Mouse (Mus musculus) B cell, adult (primary cell): ENCODE data around the gene Olfml2b. TPM values are rescaled to one million over a fixed set of nuclear protein-coding genes. Genes with fewer than 3 reads are reported as not detected.

Source experiments
- total RNA-seq: library from RNA; stranded (reverse); gene quantifications from 4 replicates; pipeline ENCODE4 v1.2.4, GENCODE M21; 2023; ENCODE audit not compliant: inconsistent age

Gene Olfml2b
- total RNA-seq, result 0.15 to 0.22 TPM in 2 of 4 replicates, not detected in the others

DNA sequence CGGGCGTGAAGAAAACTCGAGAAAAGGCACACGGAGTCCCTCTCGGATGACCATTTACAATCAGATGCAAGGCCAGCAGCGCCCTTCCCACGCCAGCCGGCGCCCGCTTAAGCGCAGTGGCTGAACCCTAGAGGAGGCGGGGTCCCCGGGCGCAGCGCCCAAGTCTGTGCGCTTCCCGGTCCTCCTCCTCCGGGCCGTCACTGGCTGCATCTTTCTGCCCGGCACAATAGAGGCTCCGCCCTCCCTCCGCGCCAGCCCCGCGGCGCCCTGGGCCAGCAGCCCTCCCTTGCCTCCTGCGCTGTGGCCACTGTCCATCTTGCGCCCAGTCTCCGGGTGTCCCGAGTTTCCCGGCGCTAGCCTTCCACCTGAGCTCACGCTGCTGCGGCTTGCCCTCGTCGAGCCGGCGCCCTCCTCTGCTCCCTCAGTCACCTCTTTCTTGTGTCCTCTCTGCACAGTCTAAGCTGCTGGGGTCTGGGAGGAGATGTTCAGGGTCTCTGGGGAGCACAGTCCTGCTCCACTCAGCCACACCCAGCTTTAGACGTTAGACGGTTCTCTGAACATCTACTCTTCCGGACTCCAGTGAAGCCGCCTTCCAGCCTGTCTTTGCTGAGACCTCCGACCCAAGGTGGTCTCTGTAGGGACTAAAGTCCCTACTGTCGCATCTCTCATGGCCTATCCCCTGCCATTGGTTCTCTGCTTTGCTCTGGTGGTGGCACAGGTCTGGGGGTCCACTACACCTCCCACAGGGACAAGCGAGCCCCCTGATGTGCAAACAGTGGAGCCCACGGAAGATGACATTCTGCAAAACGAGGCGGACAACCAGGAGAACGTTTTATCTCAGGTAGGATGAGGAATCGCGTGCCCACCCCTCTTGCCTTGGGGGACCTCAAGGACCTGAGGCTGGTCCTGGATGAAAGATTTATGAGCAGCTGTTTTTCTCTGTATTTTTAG is at the start of gene Olfml2b:
Olfml2b (plus strand) TSS at position 278 of the 951 bp plus-strand sequence.

Other genes with a start within 250 kb of the Olfml2b start
- gene Nos1ap, start 54.7 kb upstream of the Olfml2b start, total RNA-seq, result not detected in 4 replicates
- 44.9 to 52.1 TPM (median 47.7 TPM) in 4 replicates for gene Atf6, start 223.2 kb downstream of the Olfml2b start, total RNA-seq
- gene Gm26620, start 240.5 kb downstream of the Olfml2b start, total RNA-seq, result 0.64 to 1.2 TPM (median 0.66 TPM) in 4 replicates
- 10.4 to 18.7 TPM (median 14.7 TPM) in 4 replicates for gene Dusp12, start 241.0 kb downstream of the Olfml2b start, total RNA-seq